Mouse (Mus musculus): Measurements from ENCODE around the gene Vmn2r106. TPM values are rescaled to one million over a fixed set of nuclear protein-coding genes. Genes with fewer than 3 reads are reported as not detected.

The Vmn2r106 gene
- polyA plus RNA-seq (2014; fragmentation: Illumina TruSeq; extraction: RNeasy Lipid Tissue Mini Kit (QIAGEN cat#74804); ENCODE audit: low read depth, low replicate concordance), result not detected

DNA sequence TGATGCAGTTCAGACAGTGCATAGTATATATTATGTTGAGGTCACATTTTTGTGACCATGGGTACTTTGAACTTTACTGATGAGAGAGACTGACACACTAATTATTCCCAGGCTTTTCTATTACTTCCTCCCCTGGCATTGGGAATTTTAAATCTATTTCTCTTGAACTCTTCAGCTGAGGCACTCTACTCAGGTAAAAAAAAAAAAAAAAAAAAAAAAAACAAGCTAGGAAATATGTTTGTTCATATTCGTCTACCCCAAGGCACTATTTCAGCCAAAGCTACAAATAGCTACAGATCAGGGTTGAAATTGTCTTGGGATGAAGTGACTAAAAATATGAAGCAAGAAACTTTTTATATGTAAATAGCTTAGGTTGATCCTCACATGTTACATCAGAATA lies at the start of gene Vmn2r106:
Gene Vmn2r106 (minus strand): TSS at position 101 of the 400 bp plus-strand sequence.

DNA sequence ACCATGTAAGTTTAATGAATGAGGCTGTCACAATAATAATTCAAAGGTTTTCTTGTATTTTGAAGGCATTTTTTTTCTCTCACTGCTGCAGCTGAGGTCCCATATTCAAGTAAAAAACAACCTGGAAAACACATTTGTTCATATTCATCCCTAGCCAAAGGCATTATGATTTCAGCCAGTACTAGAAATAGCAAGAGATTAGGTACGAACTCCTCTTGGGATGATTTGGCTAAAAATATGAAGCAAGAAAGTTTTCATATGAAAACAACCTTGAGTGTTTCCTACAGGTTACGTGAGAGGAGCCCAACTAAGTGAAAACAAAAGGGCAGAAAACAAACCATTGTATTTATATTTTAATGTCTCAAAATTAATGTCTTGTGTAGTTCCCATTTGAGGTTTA lies 50.4 kb downstream of the Vmn2r106 start, which contains the start of gene Vmn2r105:
Gene Vmn2r105 (minus strand): TSS at position 101 of the 400 bp plus-strand sequence.

Other genes with a start within 250 kb of the Vmn2r106 start
- gene Vmn2r104, start 237.2 kb downstream of the Vmn2r106 start, polyA plus RNA-seq (2014; fragmentation: Illumina TruSeq; extraction: RNeasy Lipid Tissue Mini Kit (QIAGEN cat#74804); ENCODE audit: low read depth, low replicate concordance), result not detected
- gene Fpr-rs7, start 171.3 kb downstream of the Vmn2r106 start, polyA plus RNA-seq (2014; fragmentation: Illumina TruSeq; extraction: RNeasy Lipid Tissue Mini Kit (QIAGEN cat#74804); ENCODE audit: low read depth, low replicate concordance), result not detected
- gene Fpr-rs6, start 102.5 kb downstream of the Vmn2r106 start, polyA plus RNA-seq (2014; fragmentation: Illumina TruSeq; extraction: RNeasy Lipid Tissue Mini Kit (QIAGEN cat#74804); ENCODE audit: low read depth, low replicate concordance), result not detected
- not detected for gene Vmn2r105, start 50.5 kb downstream of the Vmn2r106 start, polyA plus RNA-seq (2014; fragmentation: Illumina TruSeq; extraction: RNeasy Lipid Tissue Mini Kit (QIAGEN cat#74804); ENCODE audit: low read depth, low replicate concordance)
- not detected for gene Vmn2r107, start 59.7 kb upstream of the Vmn2r106 start, polyA plus RNA-seq (2014; fragmentation: Illumina TruSeq; extraction: RNeasy Lipid Tissue Mini Kit (QIAGEN cat#74804); ENCODE audit: low read depth, low replicate concordance)
- not detected for gene Vmn1r224, start 128.6 kb upstream of the Vmn2r106 start, polyA plus RNA-seq (2014; fragmentation: Illumina TruSeq; extraction: RNeasy Lipid Tissue Mini Kit (QIAGEN cat#74804); ENCODE audit: low read depth, low replicate concordance)
- gene Vmn2r108, start 195.8 kb upstream of the Vmn2r106 start, polyA plus RNA-seq (2014; fragmentation: Illumina TruSeq; extraction: RNeasy Lipid Tissue Mini Kit (QIAGEN cat#74804); ENCODE audit: low read depth, low replicate concordance), result not detected
- gene Vmn1r225, start 212.6 kb upstream of the Vmn2r106 start, polyA plus RNA-seq (2014; fragmentation: Illumina TruSeq; extraction: RNeasy Lipid Tissue Mini Kit (QIAGEN cat#74804); ENCODE audit: low read depth, low replicate concordance), result not detected